Mouse (Mus musculus): ENCODE measurements at regions not wholly inside any gene's neighbourhood (a gene's known extent, or its start where the extent isn't known, plus 50 kb on each side); places are given as distances from the start of the nearest gene placed in this dataset.

- TF ChIP-seq USF2 (IDR thresholded peaks at IDR 0.05; ENCODE audit: borderline replicate concordance in 1 of 2, insufficient read depth in 1 of 2, low read depth in 1 of 2, low read length in 2 of 2): no peak
- TF ChIP-seq POLR2A (IDR thresholded peaks at IDR 0.05; ENCODE audit: control insufficient read depth in 1 of 2, insufficient read depth in 1 of 2, low read depth in 1 of 2, low read length in 2 of 2, poor library complexity in 1 of 2): no peak
- TF ChIP-seq ZNF384 (IDR thresholded peaks at IDR 0.05; ENCODE audit: low read depth, low read length): no peak
- no peak for TF ChIP-seq BHLHE40 (IDR thresholded peaks at IDR 0.05; ENCODE audit: borderline replicate concordance, low read depth, low read length)
Measured at GRCm38 (mm10) chr13:71461552-71461951, 502.0 kb downstream of the Irx1 start.
